Mouse (Mus musculus) ES-Bruce4 (cell line): ENCODE measurements around the gene Tceal3. TPM values are rescaled to one million over a fixed set of nuclear protein-coding genes. Genes with fewer than 3 reads are reported as not detected.
A peak's percentile ranks its signal among the peaks of the same experiment; 100 is the strongest.
"Not testable (repeated sequence)": the region's sequence is repeated elsewhere in the genome, so short reads cannot be mapped to it uniquely, and the experiment has no call there.

Experiments used
- H3K27ac ChIP-seq: 2 replicates; pipeline ENCODE4 v1.5.1; 2012; ENCODE audit warnings: low read length, inconsistent platforms; ENCODE audit not compliant: insufficient read depth
- H3K27me3 ChIP-seq: 2 replicates; pipeline ENCODE4 v1.6.1; 2012; ENCODE audit warnings: mild to moderate bottlenecking, low read length, inconsistent platforms; ENCODE audit not compliant: control insufficient read depth, poor library complexity, insufficient read depth, severe bottlenecking
- H3K36me3 ChIP-seq: 2 replicates; pipeline ENCODE4 v1.6.1; 2012; ENCODE audit warnings: inconsistent platforms, mild to moderate bottlenecking, low read length, moderate library complexity; ENCODE audit not compliant: control insufficient read depth, poor library complexity, insufficient read depth, severe bottlenecking
- H3K4me1 ChIP-seq: one replicate; pipeline ENCODE4 v1.8.1; 2011; ENCODE audit warnings: low read length; ENCODE audit not compliant: control insufficient read depth, insufficient read depth
- H3K4me3 ChIP-seq: 2 replicates; pipeline ENCODE4 v1.5.1; 2011; ENCODE audit warnings: low read depth, mild to moderate bottlenecking, low read length
- H3K9ac ChIP-seq: 2 replicates; pipeline ENCODE4 v1.6.1; 2012; ENCODE audit warnings: low read depth, mild to moderate bottlenecking, inconsistent platforms; ENCODE audit not compliant: poor library complexity, severe bottlenecking
- H3K9me3 ChIP-seq: replicated peaks from 2 replicates; pipeline ENCODE4 v1.6.1; 2012; ENCODE audit warnings: mild to moderate bottlenecking, low read length, inconsistent platforms; ENCODE audit not compliant: control insufficient read depth, poor library complexity, insufficient read depth, severe bottlenecking
- CTCF ChIP-seq: IDR thresholded peaks from one replicate; pipeline ENCODE4 v1.8.1; 2011; ENCODE audit warnings: low read depth, low read length
- EP300 ChIP-seq: IDR thresholded peaks from 2 replicates; pipeline ENCODE4 v1.6.1; 2011; ENCODE audit warnings: low read depth, low read length; ENCODE audit not compliant: insufficient read depth
- POLR2A ChIP-seq: IDR thresholded peaks from one replicate; pipeline ENCODE4 v1.8.1; 2011; ENCODE audit warnings: low read length; ENCODE audit not compliant: insufficient read depth
- polyA plus RNA-seq: library from polyadenylated mRNA; stranded (reverse); fragments of >200 nt; gene quantifications from 2 replicates; pipeline ENCODE4 v1.2.4, GENCODE M21; 2011; ENCODE audit warnings: low read depth; ENCODE audit not compliant: missing spikeins, insufficient read depth, insufficient read length

Gene Tceal3
- polyA plus RNA-seq, 1 experiment = not detected

GRCm38 (mm10) chrX:136606951-136607350 lies 16.3 kb downstream of the Tceal3 start:
- no peak for TF ChIP-seq CTCF
- no peak for TF ChIP-seq EP300
- no peak for TF ChIP-seq POLR2A

GRCm38 (mm10) chrX:136607395-136607794 lies 16.8 kb downstream of the Tceal3 start:
- Histone ChIP-seq H3K9ac (no peak overlapping the region), H3K27ac (no peak overlapping the region), H3K4me3 (no peak overlapping the region), H3K27me3 (no peaks in the 10 kb centered on the region), H3K4me1 (no peaks in the 10 kb centered on the region), H3K36me3 (no peaks in the 10 kb centered on the region), H3K9me3 (no peaks in the 10 kb centered on the region)
- no peak for TF ChIP-seq POLR2A
- no peak for TF ChIP-seq CTCF
- TF ChIP-seq EP300 = no peak

More at GRCm38 (mm10) chrX:136606951-136607350, 16.3 kb downstream of the Tceal3 start:
- no peaks in the 10 kb centered on the region for H3K27me3 ChIP-seq
- no peak overlapping the region for H3K9ac ChIP-seq
- H3K27ac ChIP-seq = no peak overlapping the region
- H3K36me3 ChIP-seq = no peaks in the 10 kb centered on the region
- H3K4me1 ChIP-seq = no peaks in the 10 kb centered on the region
- H3K4me3 ChIP-seq = no peak overlapping the region
- no peaks in the 10 kb centered on the region for H3K9me3 ChIP-seq

- Histone ChIP-seq H3K27me3 (no peaks in the 10 kb centered on the region), H3K27ac (no peak overlapping the region), H3K36me3 (no peaks in the 10 kb centered on the region), H3K9me3 (no peaks in the 10 kb centered on the region), H3K9ac (no peak overlapping the region), H3K4me3 (no peak overlapping the region), H3K4me1 (no peaks in the 10 kb centered on the region)
- TF ChIP-seq CTCF = no peak
- TF ChIP-seq EP300 = no peak
- no peak for TF ChIP-seq POLR2A
These were observed 20.7 kb downstream of the Tceal3 start for GRCm38 (mm10) chrX:136611346-136611745.

GRCm38 (mm10) chrX:136615889-136616288 lies 25.2 kb downstream of the Tceal3 start:
- H3K9me3 ChIP-seq, H3K27me3 ChIP-seq, H3K27ac ChIP-seq, H3K4me3 ChIP-seq, H3K9ac ChIP-seq, H3K4me1 ChIP-seq, H3K36me3 ChIP-seq: not testable (repeated sequence)

- Histone ChIP-seq H3K9ac (no peak overlapping the region), H3K27ac (no peak overlapping the region), H3K9me3 (no peaks in the 10 kb centered on the region), H3K27me3 (no peaks in the 10 kb centered on the region), H3K4me3 (no peak overlapping the region), H3K36me3 (no peaks in the 10 kb centered on the region), H3K4me1 (no peaks in the 10 kb centered on the region)
- TF ChIP-seq POLR2A = no peak
- peak; percentile 25 for TF ChIP-seq CTCF
These were observed 34.4 kb downstream of the Tceal3 start for GRCm38 (mm10) chrX:136624905-136625569.

- Histone ChIP-seq H3K9ac (no peak overlapping the region), H3K36me3 (no peaks in the 10 kb centered on the region), H3K4me1 (no peaks in the 10 kb centered on the region), H3K4me3 (no peak overlapping the region), H3K27ac (no peak overlapping the region), H3K9me3 (no peaks in the 10 kb centered on the region), H3K27me3 (no peaks in the 10 kb centered on the region)
- no peak for TF ChIP-seq EP300
- no peak for TF ChIP-seq POLR2A
- TF ChIP-seq CTCF = no peak
These were observed 35.3 kb downstream of the Tceal3 start for GRCm38 (mm10) chrX:136625959-136626358.
